Mouse (Mus musculus) activated CD4-positive, CD25-positive, alpha-beta regulatory T cell, adult 9 weeks (primary cell): ENCODE measurements around the gene Otud3. TPM values are rescaled to one million over a fixed set of nuclear protein-coding genes. Genes with fewer than 3 reads are reported as not detected.

Experiments
- polyA plus RNA-seq: library from polyadenylated mRNA; unstranded; fragments of 100-300 nt; shearing (Covaris generic); gene quantifications from one replicate; pipeline ENCODE4 v1.2.1, GENCODE M21; 2017

Otud3 gene
- 0.33 TPM for polyA plus RNA-seq

DNA sequence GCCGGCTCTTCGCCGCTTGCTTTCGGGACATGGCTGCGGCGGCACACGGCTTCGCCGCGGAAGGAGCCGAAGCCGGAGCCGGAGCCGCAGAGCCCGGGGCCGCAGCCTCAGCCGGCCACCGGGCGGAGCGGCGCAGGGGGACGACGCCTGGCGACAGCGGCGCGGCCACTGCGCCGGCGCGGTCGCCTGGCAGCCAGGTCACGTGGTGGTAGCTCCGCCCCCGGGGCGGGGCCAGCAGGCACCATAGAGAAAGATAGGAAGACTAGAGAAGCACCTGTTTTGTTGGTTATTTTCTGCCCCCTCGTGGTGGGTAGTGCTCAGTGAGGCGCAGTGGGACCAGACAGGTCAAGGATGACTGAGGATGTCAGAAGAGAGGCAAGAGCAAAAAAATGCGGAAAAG, at the start of gene Otud3:
Gene Otud3, minus strand, starts transcription at position 149 of the 400 bp plus-strand sequence.

DNA sequence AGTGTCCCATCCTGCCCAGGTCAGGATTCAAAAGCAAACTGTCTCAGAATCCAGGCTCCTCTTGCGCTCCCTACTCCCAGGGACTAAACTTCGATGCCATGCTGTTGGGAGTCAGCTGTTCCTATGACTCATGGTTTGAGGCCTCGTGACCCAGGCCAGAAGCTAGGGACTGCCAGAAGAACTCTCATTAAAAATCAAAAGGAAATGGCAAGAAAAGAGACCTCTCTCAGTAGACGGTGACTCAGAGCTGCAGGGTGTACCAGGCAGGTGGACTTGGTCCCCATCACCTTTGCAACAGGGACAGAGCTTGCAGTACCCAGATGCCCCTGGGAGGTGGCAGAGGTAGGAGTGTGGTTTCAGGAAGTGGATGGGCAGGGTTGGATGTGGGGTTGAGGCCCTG, 36.0 kb downstream of the Otud3 start, which contains the start of gene Pla2g2e:
Gene Pla2g2e, plus strand, starts transcription at position 212 of the 400 bp plus-strand sequence.

DNA sequence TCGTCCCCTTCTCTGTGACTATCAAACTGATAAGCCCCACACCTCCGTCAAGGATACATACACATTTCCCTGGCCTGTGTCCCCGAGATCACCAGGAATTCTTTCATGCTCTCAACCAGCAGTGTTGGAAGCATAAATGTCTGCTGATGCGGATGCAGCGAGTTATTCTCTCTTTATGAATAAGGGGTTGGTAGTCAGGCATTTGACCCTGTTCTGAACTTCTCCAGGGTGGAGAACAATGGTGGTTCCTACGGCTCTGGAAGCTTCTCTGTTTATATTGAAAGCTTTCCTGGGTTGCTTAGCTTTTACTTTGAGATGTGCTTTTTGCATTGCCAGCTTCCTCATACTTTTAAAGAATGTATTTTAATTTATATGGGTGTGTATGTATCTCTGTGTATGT, 39.9 kb downstream of the Otud3 start, which contains the start of gene Gm13030:
Gene Gm13030, minus strand, starts transcription at position 101 of the 400 bp plus-strand sequence.

DNA sequence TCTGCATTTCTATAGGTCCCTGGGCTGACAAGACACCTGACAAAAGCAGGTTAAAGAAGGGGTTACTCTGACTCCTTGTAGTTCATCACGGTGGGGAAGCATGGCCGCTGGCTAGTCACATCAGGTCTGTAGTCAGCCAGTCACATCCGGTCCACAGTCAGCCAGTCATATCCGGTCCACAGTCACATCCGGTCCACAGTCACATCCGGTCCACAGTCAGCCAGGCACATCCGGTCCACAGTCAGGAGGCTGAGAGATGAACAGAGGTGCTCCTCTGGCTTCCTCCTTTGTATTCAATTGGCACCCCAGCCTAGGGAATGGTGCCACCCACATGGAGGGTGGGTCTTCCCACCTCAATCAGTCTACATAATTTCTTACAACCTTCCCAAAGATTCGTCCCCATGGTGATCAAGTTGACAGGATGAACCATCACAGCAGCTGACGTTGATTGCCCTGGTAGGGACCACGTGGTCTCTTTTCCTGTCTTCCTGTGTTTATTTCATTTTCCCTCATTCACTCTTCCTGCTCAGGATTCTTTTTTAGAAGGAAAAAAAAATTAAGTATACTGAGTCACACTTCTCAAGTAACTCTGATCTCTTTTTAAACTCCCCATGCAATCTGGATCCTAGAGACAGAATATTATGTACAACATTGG, 50.3 kb downstream of the Otud3 start, which contains the start of gene Pla2g5:
Gene Pla2g5, minus strand, starts transcription at position 139 of the 655 bp plus-strand sequence.

Other genes with a start within 250 kb of the Otud3 start
- gene Pla2g2c, start 189.2 kb downstream of the Otud3 start, polyA plus RNA-seq = not detected
- gene Ubxn10, start 176.8 kb downstream of the Otud3 start, polyA plus RNA-seq = 0.10 TPM
- gene Pla2g2f, start 156.3 kb downstream of the Otud3 start, polyA plus RNA-seq = not detected
- 0.90 TPM for gene Pla2g2d, start 138.2 kb downstream of the Otud3 start, polyA plus RNA-seq
- gene Pla2g5, start 50.5 kb downstream of the Otud3 start, polyA plus RNA-seq = not detected
- not detected for gene Gm13030, start 40.0 kb downstream of the Otud3 start, polyA plus RNA-seq
- not detected for gene Pla2g2e, start 36.0 kb downstream of the Otud3 start, polyA plus RNA-seq
- not detected for gene Rnf186, start 53.2 kb upstream of the Otud3 start, polyA plus RNA-seq
- 36.8 TPM for gene Tmco4, start 58.9 kb upstream of the Otud3 start, polyA plus RNA-seq
- gene Htr6, start 161.6 kb upstream of the Otud3 start, polyA plus RNA-seq = not detected
- gene Nbl1, start 179.0 kb upstream of the Otud3 start, polyA plus RNA-seq = 0.71 TPM
- 441 TPM for gene Minos1, start 217.2 kb upstream of the Otud3 start, polyA plus RNA-seq